Mouse (Mus musculus) kidney, embryonic 15.5 days (tissue): Measurements from ENCODE around the gene Cacng8. TPM values are rescaled to one million over a fixed set of nuclear protein-coding genes. Genes with fewer than 3 reads are reported as not detected.

Experiments
- ATAC-seq: fragments of 200-750 bp; cut with Nextera tagmentation; replicated peaks from 2 replicates; pipeline ENCODE4 v1.8.0; 2017; ENCODE audit warnings: moderate TSS enrichment; ENCODE audit not compliant: low FRiP score
- H3K27ac ChIP-seq: fragments of 300-500 bp; sonication (generic); 2 replicates; pipeline ENCODE4 v1.5.1; 2015; ENCODE audit warnings: mild to moderate bottlenecking, inconsistent platforms
- H3K27me3 ChIP-seq: fragments of 300-500 bp; sonication (generic); 2 replicates; pipeline ENCODE4 v1.6.1; 2015; ENCODE audit warnings: inconsistent platforms
- H3K36me3 ChIP-seq: fragments of 300-500 bp; sonication (generic); 2 replicates; pipeline ENCODE4 v1.6.1; 2015; ENCODE audit warnings: inconsistent platforms
- H3K4me1 ChIP-seq: fragments of 300-500 bp; sonication (generic); 2 replicates; pipeline ENCODE4 v1.6.1; 2015; ENCODE audit warnings: inconsistent platforms
- H3K4me2 ChIP-seq: fragments of 300-500 bp; sonication (generic); 2 replicates; pipeline ENCODE4 v1.6.1; 2015; ENCODE audit warnings: moderate library complexity, mild to moderate bottlenecking, inconsistent platforms
- H3K4me3 ChIP-seq: fragments of 300-500 bp; sonication (generic); replicated peaks from 2 replicates; pipeline ENCODE4 v1.5.1; 2015; ENCODE audit warnings: mild to moderate bottlenecking, inconsistent platforms
- H3K9ac ChIP-seq: fragments of 300-500 bp; sonication (generic); 2 replicates; pipeline ENCODE4 v1.6.1; 2015; ENCODE audit warnings: mild to moderate bottlenecking, inconsistent platforms
- H3K9me3 ChIP-seq: fragments of 300-500 bp; sonication (generic); replicated peaks from 2 replicates; pipeline ENCODE4 v1.6.1; 2016; ENCODE audit warnings: inconsistent platforms
- WGBS: fragments of 180-500 bp; shearing (Covaris S2); methylation state at CpG from one replicate; pipeline ENCODE4 v1.1.7; 2015; ENCODE audit warnings: mixed read lengths; 5-methylcytosine and 5-hydroxymethylcytosine counted together
- polyA plus RNA-seq: library from polyadenylated mRNA; unstranded; fragments of >200 nt; fragmentation: Nextera tagmentation; extraction: Ambion mirVana; gene quantifications from 2 replicates; pipeline ENCODE4 v1.2.1, GENCODE M21; 2015

Cacng8 gene
- polyA plus RNA-seq, 1 experiment from 2014 or later = 1.9 TPM

GRCm38 (mm10) chr7:3415378-3415777 lies 24.9 kb downstream of the Cacng8 start:
- Histone ChIP-seq H3K9ac (peak overlapping the region; percentile 35), H3K4me1 (peaks cover 29% of the 10 kb centered on the region), H3K4me2 (peak overlapping the region; percentile 99), H3K27ac (no peak overlapping the region), H3K4me3 (peak overlapping the region; percentile 61), H3K27me3 (peaks cover 94% of the 10 kb centered on the region), H3K36me3 (no peaks in the 10 kb centered on the region), H3K9me3 (no peaks in the 10 kb centered on the region)
- WGBS = under 1% methylated on average over 58 of the region's 60 CpGs
- peak; percentile 30; the same call in 1 of the 2 replicates for ATAC-seq

- peaks cover 24% of the 10 kb centered on the region for H3K4me1 ChIP-seq
- no peak overlapping the region for H3K4me2 ChIP-seq
- no peaks in the 10 kb centered on the region for H3K36me3 ChIP-seq
- 32% methylated on average over 6 of the region's 6 CpGs for WGBS
- no peak overlapping the region for H3K4me3 ChIP-seq
- H3K27me3 ChIP-seq = peaks cover 97% of the 10 kb centered on the region
- no peak for ATAC-seq
- no peak overlapping the region for H3K9ac ChIP-seq
- no peaks in the 10 kb centered on the region for H3K9me3 ChIP-seq
- H3K27ac ChIP-seq = no peak overlapping the region
Measured at GRCm38 (mm10) chr7:3419941-3420340, 29.5 kb downstream of the Cacng8 start.

- Histone ChIP-seq H3K9ac (no peak overlapping the region), H3K9me3 (no peaks in the 10 kb centered on the region), H3K4me1 (peaks cover 19% of the 10 kb centered on the region), H3K27ac (no peak overlapping the region), H3K4me3 (no peak overlapping the region), H3K36me3 (no peaks in the 10 kb centered on the region), H3K27me3 (peaks cover 97% of the 10 kb centered on the region), H3K4me2 (no peak overlapping the region)
- ATAC-seq = no peak
- 54% methylated on average over 5 of the region's 5 CpGs for WGBS
Measured at GRCm38 (mm10) chr7:3420466-3420865, 30.0 kb downstream of the Cacng8 start.

- no peaks in the 10 kb centered on the region for H3K36me3 ChIP-seq
- H3K4me1 ChIP-seq = peaks cover 14% of the 10 kb centered on the region
- 0 out of 2 replicates have a peak, but pooled peaks have one; percentile 51 for ATAC-seq
- H3K4me2 ChIP-seq = no peak overlapping the region
- H3K27ac ChIP-seq = no peak overlapping the region
- WGBS = 37% methylated on average over 3 of the region's 3 CpGs
- no peaks in the 10 kb centered on the region for H3K9me3 ChIP-seq
- H3K4me3 ChIP-seq = no peak overlapping the region
- no peak overlapping the region for H3K9ac ChIP-seq
- H3K27me3 ChIP-seq = peaks cover 95% of the 10 kb centered on the region
Measured at GRCm38 (mm10) chr7:3421297-3421696, 30.8 kb downstream of the Cacng8 start.

GRCm38 (mm10) chr7:3422051-3422450 lies 31.6 kb downstream of the Cacng8 start:
- H3K4me1 ChIP-seq = peaks cover 14% of the 10 kb centered on the region
- H3K4me3 ChIP-seq = no peak overlapping the region
- H3K9me3 ChIP-seq = no peaks in the 10 kb centered on the region
- ATAC-seq = no peak
- no peak overlapping the region for H3K9ac ChIP-seq
- peaks cover 94% of the 10 kb centered on the region for H3K27me3 ChIP-seq
- no peak overlapping the region for H3K4me2 ChIP-seq
- no peaks in the 10 kb centered on the region for H3K36me3 ChIP-seq
- 65% methylated on average over 7 of the region's 7 CpGs for WGBS
- H3K27ac ChIP-seq = no peak overlapping the region

GRCm38 (mm10) chr7:3423430-3423829 lies 32.9 kb downstream of the Cacng8 start:
- peak overlapping the region; percentile 58 for H3K4me2 ChIP-seq
- ATAC-seq = peak; percentile 60
- H3K36me3 ChIP-seq = no peaks in the 10 kb centered on the region
- peaks cover 85% of the 10 kb centered on the region for H3K27me3 ChIP-seq
- H3K4me3 ChIP-seq = peak overlapping the region; percentile 28
- WGBS = 1% methylated on average over 25 of the region's 30 CpGs
- no peak overlapping the region for H3K27ac ChIP-seq
- H3K9ac ChIP-seq = no peak overlapping the region
- H3K9me3 ChIP-seq = no peaks in the 10 kb centered on the region
- H3K4me1 ChIP-seq = peaks cover 14% of the 10 kb centered on the region

GRCm38 (mm10) chr7:3423895-3424294 lies 33.4 kb downstream of the Cacng8 start, which contains the start of gene Cacng6:
Gene Cacng6 (plus strand): TSS chr7:3424195.
- Histone ChIP-seq H3K27ac (no peak within 1 kb of the TSS), H3K4me3 (peak within 1 kb of the TSS; percentile 28), H3K4me1 (peaks cover 14% of the 10 kb centered on the region), H3K27me3 (peaks cover 80% of the 10 kb centered on the region), H3K4me2 (peak within 1 kb of the TSS; percentile 58), H3K9ac (no peak within 1 kb of the TSS), H3K9me3 (no peaks in the 10 kb centered on the region), H3K36me3 (no peaks in the 10 kb centered on the region)
- WGBS = 33% methylated on average over 4 of the region's 4 CpGs
- no peak for ATAC-seq

- Histone ChIP-seq H3K9ac (no peak overlapping the region), H3K27me3 (peaks cover 71% of the 10 kb centered on the region), H3K36me3 (no peaks in the 10 kb centered on the region), H3K4me1 (peaks cover 14% of the 10 kb centered on the region), H3K27ac (no peak overlapping the region), H3K4me2 (no peak overlapping the region), H3K4me3 (no peak overlapping the region), H3K9me3 (no peaks in the 10 kb centered on the region)
- ATAC-seq = no peak
- 91% methylated on average over 5 of the region's 5 CpGs for WGBS
Measured at GRCm38 (mm10) chr7:3425141-3425540, 34.7 kb downstream of the Cacng8 start.

- 79% methylated on average over 6 of the region's 6 CpGs for WGBS
- Histone ChIP-seq H3K27me3 (peaks cover 26% of the 10 kb centered on the region), H3K36me3 (no peaks in the 10 kb centered on the region), H3K9me3 (no peaks in the 10 kb centered on the region), H3K27ac (no peak overlapping the region), H3K4me2 (no peak overlapping the region), H3K4me1 (no peaks in the 10 kb centered on the region), H3K9ac (no peak overlapping the region), H3K4me3 (no peak overlapping the region)
- ATAC-seq = no peak
Measured at GRCm38 (mm10) chr7:3430161-3430560, 39.7 kb downstream of the Cacng8 start.

- Histone ChIP-seq H3K4me2 (no peak overlapping the region), H3K4me1 (no peaks in the 10 kb centered on the region), H3K9me3 (no peaks in the 10 kb centered on the region), H3K27ac (no peak overlapping the region), H3K36me3 (no peaks in the 10 kb centered on the region), H3K27me3 (peaks cover 9% of the 10 kb centered on the region; the same call in 1 of the 2 replicates), H3K9ac (no peak overlapping the region), H3K4me3 (no peak overlapping the region)
- 84% methylated on average over 1 of the region's 1 CpGs for WGBS
- no peak for ATAC-seq
Measured at GRCm38 (mm10) chr7:3432066-3432465, 41.6 kb downstream of the Cacng8 start.

- no peak overlapping the region for H3K9ac ChIP-seq
- H3K36me3 ChIP-seq = no peaks in the 10 kb centered on the region
- H3K4me1 ChIP-seq = peaks cover 4% of the 10 kb centered on the region; the same call in 1 of the 2 replicates
- 36% methylated on average over 5 of the region's 5 CpGs for WGBS
- ATAC-seq = no peak
- H3K4me3 ChIP-seq = no peak overlapping the region
- no peaks in the 10 kb centered on the region for H3K9me3 ChIP-seq
- H3K27me3 ChIP-seq = no peaks in the 10 kb centered on the region
- H3K27ac ChIP-seq = no peak overlapping the region
- no peak overlapping the region for H3K4me2 ChIP-seq
Measured at GRCm38 (mm10) chr7:3437941-3438340, 47.5 kb downstream of the Cacng8 start.

GRCm38 (mm10) chr7:3439984-3440383 lies 49.5 kb downstream of the Cacng8 start:
- Histone ChIP-seq H3K4me3 (no peak overlapping the region), H3K27ac (no peak overlapping the region), H3K27me3 (no peaks in the 10 kb centered on the region), H3K36me3 (no peaks in the 10 kb centered on the region), H3K4me2 (no peak overlapping the region), H3K4me1 (peaks cover 4% of the 10 kb centered on the region; the same call in 1 of the 2 replicates), H3K9me3 (no peaks in the 10 kb centered on the region), H3K9ac (no peak overlapping the region)
- WGBS = 89% methylated on average over 11 of the region's 11 CpGs
- no peak for ATAC-seq

- Histone ChIP-seq H3K9me3 (no peaks in the 10 kb centered on the region), H3K4me2 (no peak overlapping the region), H3K36me3 (no peaks in the 10 kb centered on the region), H3K27ac (no peak overlapping the region), H3K27me3 (no peaks in the 10 kb centered on the region), H3K4me1 (peaks cover 4% of the 10 kb centered on the region; the same call in 1 of the 2 replicates), H3K4me3 (no peak overlapping the region), H3K9ac (no peak overlapping the region)
- 80% methylated on average over 8 of the region's 8 CpGs for WGBS
- ATAC-seq = no peak
Measured at GRCm38 (mm10) chr7:3440526-3440925, 50.0 kb downstream of the Cacng8 start.
